Mouse (Mus musculus): ENCODE results near the gene Dact1. TPM values are rescaled to one million over a fixed set of nuclear protein-coding genes. Genes with fewer than 3 reads are reported as not detected.

Dact1 gene
- polyA plus RNA-seq (2015; fragmentation: Nextera tagmentation; extraction: Ambion mirVana): 1.4 and 2.5 TPM in 2 replicates

DNA sequence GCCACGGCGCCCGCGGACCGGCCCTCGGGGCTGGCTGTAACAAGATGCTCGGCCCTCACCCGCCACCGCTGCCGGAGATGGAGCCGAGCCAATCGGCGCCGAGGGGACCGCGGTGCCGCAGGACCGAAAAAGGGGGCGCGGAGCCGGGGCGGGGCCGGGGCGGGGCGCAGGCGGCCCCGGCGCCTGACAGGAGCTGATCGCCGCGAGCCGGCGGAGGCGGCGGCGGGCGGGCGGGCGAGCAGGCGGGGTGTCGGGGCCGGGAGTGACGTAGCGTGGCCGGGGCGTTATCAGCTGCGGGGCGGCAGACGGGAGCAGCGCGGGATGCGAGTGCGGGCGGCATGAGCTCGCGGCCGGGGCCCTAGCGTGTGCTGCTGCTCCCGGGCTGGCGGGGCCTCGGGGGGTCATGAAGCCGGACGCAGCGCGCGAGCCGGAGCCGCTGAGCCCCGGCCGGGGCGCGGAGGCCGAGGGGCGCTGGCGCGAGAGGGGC, at the start of gene Dact1:
Dact1 (plus strand) TSS at position 304 of the 487 bp plus-strand sequence.

Other genes starting within 250 kb of the Dact1 start
- not detected in 2 replicates for gene Tomm20l, start 198.5 kb upstream of the Dact1 start, polyA plus RNA-seq (2015; fragmentation: Nextera tagmentation; extraction: Ambion mirVana)
- gene Timm9, start 173.2 kb upstream of the Dact1 start, polyA plus RNA-seq (2015; fragmentation: Nextera tagmentation; extraction: Ambion mirVana): 56.6 and 61.5 TPM in 2 replicates
- gene 2700049A03Rik, start 173.0 kb upstream of the Dact1 start, polyA plus RNA-seq (2015; fragmentation: Nextera tagmentation; extraction: Ambion mirVana): 7.2 and 7.7 TPM in 2 replicates

Data from spleen, postnatal 0 days (tissue).